Mouse (Mus musculus) intestine, postnatal 0 days (tissue): ENCODE measurements around the gene Car14. TPM values are rescaled to one million over a fixed set of nuclear protein-coding genes. Genes with fewer than 3 reads are reported as not detected.
A peak's percentile ranks its signal among the peaks of the same experiment; 100 is the strongest.

Experiments used
- ATAC-seq: fragments of 200-750 bp; cut with Nextera tagmentation; 2 replicates; pipeline ENCODE4 v1.8.0; 2017; ENCODE audit warnings: mild to moderate bottlenecking, moderate TSS enrichment, moderate library complexity
- H3K27ac ChIP-seq: fragments of 300-500 bp; sonication (generic); 2 replicates; pipeline ENCODE4 v1.5.1; 2014; ENCODE audit warnings: mild to moderate bottlenecking, low read depth, low read length, moderate library complexity
- H3K27me3 ChIP-seq: fragments of 300-500 bp; sonication (generic); replicated peaks from 2 replicates; pipeline ENCODE4 v1.6.1; 2014; ENCODE audit warnings: low read length, mixed read lengths; ENCODE audit not compliant: control insufficient read depth, insufficient read depth
- H3K36me3 ChIP-seq: fragments of 300-500 bp; sonication (generic); 2 replicates; pipeline ENCODE4 v1.6.1; 2014; ENCODE audit warnings: mild to moderate bottlenecking, moderate library complexity; ENCODE audit not compliant: control insufficient read depth, insufficient read depth
- H3K4me1 ChIP-seq: fragments of 300-500 bp; sonication (generic); replicated peaks from 2 replicates; pipeline ENCODE4 v1.6.1; 2014; ENCODE audit warnings: antibody characterized with exemption, low read length, mixed read lengths; ENCODE audit not compliant: control insufficient read depth, insufficient read depth
- H3K4me2 ChIP-seq: fragments of 300-500 bp; sonication (generic); replicated peaks from 2 replicates; pipeline ENCODE4 v1.6.1; 2014; ENCODE audit warnings: low read depth, mild to moderate bottlenecking, moderate library complexity
- H3K4me3 ChIP-seq: fragments of 300-500 bp; sonication (generic); 2 replicates; pipeline ENCODE4 v1.5.1; 2014; ENCODE audit warnings: low read depth, low read length
- H3K9ac ChIP-seq: fragments of 300-500 bp; sonication (generic); 2 replicates; pipeline ENCODE4 v1.6.1; 2014; ENCODE audit warnings: mild to moderate bottlenecking, low read depth, low read length
- H3K9me3 ChIP-seq: fragments of 300-500 bp; sonication (generic); 2 replicates; pipeline ENCODE4 v1.6.1; 2016; ENCODE audit warnings: mixed run types; ENCODE audit not compliant: control insufficient read depth
- CTCF ChIP-seq: sonication (generic); IDR thresholded peaks from 2 replicates; pipeline ENCODE4 v1.5.1; 2016; ENCODE audit warnings: low read depth, mild to moderate bottlenecking, control low read depth, antibody characterized with exemption, moderate library complexity
- WGBS: fragments of 180-500 bp; shearing (Covaris S2); extraction: QIAGEN DNeasy Blood & Tissue Kit; methylation state at CpG from one replicate; pipeline ENCODE4 v1.1.7; 2014; 5-methylcytosine and 5-hydroxymethylcytosine counted together
- polyA plus RNA-seq: library from polyadenylated mRNA; unstranded; fragments of >200 nt; fragmentation: Nextera tagmentation; extraction: Ambion mirVana; gene quantifications from 2 replicates; pipeline ENCODE4 v1.2.1, GENCODE M21; 2015

Gene Car14
- polyA plus RNA-seq, 1 experiment from 2014 or later, result 0.90 TPM

GRCm38 (mm10) chr3:95945731-95946240, 41.3 kb upstream of the Car14 start:
- Histone ChIP-seq H3K9ac (no peak overlapping the region), H3K9me3 (no peaks in the 10 kb centered on the region), H3K27ac (no peak overlapping the region), H3K4me3 (no peak overlapping the region), H3K27me3 (no peaks in the 10 kb centered on the region), H3K4me1 (no peaks in the 10 kb centered on the region), H3K36me3 (peaks cover 38% of the 10 kb centered on the region), H3K4me2 (no peak overlapping the region)
- 89% methylated on average over 14 of the region's 14 CpGs for WGBS
- no peak for ATAC-seq
- no peak for TF ChIP-seq CTCF

GRCm38 (mm10) chr3:95944742-95945141, 40.3 kb upstream of the Car14 start:
- no peaks in the 10 kb centered on the region for H3K9me3 ChIP-seq
- WGBS, result 83% methylated on average over 8 of the region's 8 CpGs
- TF ChIP-seq CTCF, result no peak
- peaks cover 49% of the 10 kb centered on the region for H3K36me3 ChIP-seq
- H3K9ac ChIP-seq, result no peak overlapping the region
- H3K4me1 ChIP-seq, result no peaks in the 10 kb centered on the region
- H3K27ac ChIP-seq, result no peak overlapping the region
- H3K4me3 ChIP-seq, result no peak overlapping the region
- ATAC-seq, result no peak
- H3K27me3 ChIP-seq, result no peaks in the 10 kb centered on the region
- no peak overlapping the region for H3K4me2 ChIP-seq

GRCm38 (mm10) chr3:95943226-95943625, 38.7 kb upstream of the Car14 start:
- WGBS, result 95% methylated on average over 7 of the region's 7 CpGs
- H3K4me3 ChIP-seq, result no peak overlapping the region
- peaks cover 64% of the 10 kb centered on the region for H3K36me3 ChIP-seq
- no peak overlapping the region for H3K9ac ChIP-seq
- H3K4me1 ChIP-seq, result no peaks in the 10 kb centered on the region
- no peaks in the 10 kb centered on the region for H3K27me3 ChIP-seq
- no peak overlapping the region for H3K4me2 ChIP-seq
- no peaks in the 10 kb centered on the region for H3K9me3 ChIP-seq
- TF ChIP-seq CTCF, result no peak
- H3K27ac ChIP-seq, result no peak overlapping the region
- ATAC-seq, result no peak

GRCm38 (mm10) chr3:95942749-95943148, 38.3 kb upstream of the Car14 start:
- WGBS, result 79% methylated on average over 6 of the region's 6 CpGs
- H3K27ac ChIP-seq, result no peak overlapping the region
- H3K9me3 ChIP-seq, result no peaks in the 10 kb centered on the region
- H3K4me1 ChIP-seq, result no peaks in the 10 kb centered on the region
- no peak for ATAC-seq
- H3K36me3 ChIP-seq, result peaks cover 69% of the 10 kb centered on the region
- no peak overlapping the region for H3K4me2 ChIP-seq
- H3K4me3 ChIP-seq, result no peak overlapping the region
- TF ChIP-seq CTCF, result no peak
- H3K9ac ChIP-seq, result no peak overlapping the region
- no peaks in the 10 kb centered on the region for H3K27me3 ChIP-seq

- no peak for ATAC-seq
- Histone ChIP-seq H3K4me2 (no peak overlapping the region), H3K4me3 (no peak overlapping the region), H3K9me3 (no peaks in the 10 kb centered on the region), H3K4me1 (no peaks in the 10 kb centered on the region), H3K9ac (no peak overlapping the region), H3K27me3 (no peaks in the 10 kb centered on the region), H3K36me3 (peaks cover 76% of the 10 kb centered on the region), H3K27ac (no peak overlapping the region)
- peak; percentile 59 for TF ChIP-seq CTCF
- 95% methylated on average over 15 of the region's 15 CpGs for WGBS
These were observed 34.3 kb upstream of the Car14 start for GRCm38 (mm10) chr3:95938835-95939234.

GRCm38 (mm10) chr3:95938217-95938616, 33.7 kb upstream of the Car14 start:
- Histone ChIP-seq H3K4me1 (no peaks in the 10 kb centered on the region), H3K4me3 (no peak overlapping the region), H3K27me3 (no peaks in the 10 kb centered on the region), H3K9ac (no peak overlapping the region), H3K4me2 (no peak overlapping the region), H3K9me3 (no peaks in the 10 kb centered on the region), H3K36me3 (peaks cover 79% of the 10 kb centered on the region), H3K27ac (no peak overlapping the region)
- no peak for TF ChIP-seq CTCF
- no peak for ATAC-seq
- 93% methylated on average over 8 of the region's 8 CpGs for WGBS

GRCm38 (mm10) chr3:95934448-95934847, 30.0 kb upstream of the Car14 start:
- H3K27me3 ChIP-seq, result no peaks in the 10 kb centered on the region
- H3K36me3 ChIP-seq, result peaks cover 50% of the 10 kb centered on the region
- TF ChIP-seq CTCF, result no peak
- H3K4me1 ChIP-seq, result no peaks in the 10 kb centered on the region
- WGBS, result 79% methylated on average over 1 of the region's 1 CpGs
- no peaks in the 10 kb centered on the region for H3K9me3 ChIP-seq
- no peak overlapping the region for H3K4me2 ChIP-seq
- ATAC-seq, result no peak
- H3K9ac ChIP-seq, result no peak overlapping the region
- H3K27ac ChIP-seq, result no peak overlapping the region
- H3K4me3 ChIP-seq, result no peak overlapping the region
